Mouse (Mus musculus) MEL (cell line): ENCODE data around the gene 2310003L06Rik. TPM values are rescaled to one million over a fixed set of nuclear protein-coding genes. Genes with fewer than 3 reads are reported as not detected.

ENCODE experiments used
- DNase-seq: peaks from one replicate; pipeline ENCODE4 v3.0.0; 2011; ENCODE audit warnings: low read depth, low spot score
- H3K27ac ChIP-seq: 2 replicates; pipeline ENCODE4 v1.5.1; 2012; ENCODE audit warnings: low read depth, mild to moderate bottlenecking, control low read depth, low read length, moderate library complexity; ENCODE audit not compliant: control insufficient read depth
- H3K27me3 ChIP-seq, 2 experiments: fragments of 150-350 bp in 1 of 2; sonication (generic) in 1 of 2; 2 replicates each; pipeline ENCODE4 v1.6.1; 2012; ENCODE audit warnings: low read length in 2 of 2, mild to moderate bottlenecking in 2 of 2, improper control_type of control experiment in 1 of 2, moderate library complexity in 1 of 2; ENCODE audit not compliant: insufficient read depth in 2 of 2, control insufficient read depth in 1 of 2
- H3K36me3 ChIP-seq, 2 experiments: 2 replicates each; pipeline ENCODE4 v1.6.1; 2012 to 2014; ENCODE audit warnings: low read length in 2 of 2, improper control_type of control experiment in 1 of 2, inconsistent platforms in 1 of 2, mild to moderate bottlenecking in 1 of 2; ENCODE audit not compliant: insufficient read depth in 2 of 2, control insufficient read depth in 1 of 2
- H3K4me1 ChIP-seq, 2 experiments: fragments of 150-350 bp in 1 of 2; sonication (generic) in 1 of 2; 2 replicates each; pipeline ENCODE4 v1.6.1; 2012; ENCODE audit warnings: low read length in 2 of 2, improper control_type of control experiment in 1 of 2, mild to moderate bottlenecking in 1 of 2; ENCODE audit not compliant: insufficient read depth in 2 of 2, control insufficient read depth in 1 of 2
- H3K4me3 ChIP-seq, 2 experiments: fragments of 150-350 bp in 1 of 2; sonication (generic) in 1 of 2; 2 replicates each; pipeline ENCODE4 v1.5.1; 2012; ENCODE audit warnings: low read depth in 2 of 2, low read length in 2 of 2, mild to moderate bottlenecking in 2 of 2, moderate library complexity in 2 of 2, control low read depth in 1 of 2, improper control_type of control experiment in 1 of 2; ENCODE audit not compliant: control insufficient read depth in 1 of 2, insufficient read depth in 1 of 2
- H3K79me2 ChIP-seq: 2 replicates; pipeline ENCODE4 v1.6.1; 2012; ENCODE audit warnings: mild to moderate bottlenecking, low read length, moderate library complexity; ENCODE audit not compliant: control insufficient read depth, poor library complexity, insufficient read depth
- H3K9ac ChIP-seq: 2 replicates; pipeline ENCODE4 v1.6.1; 2012; ENCODE audit warnings: low read depth, mild to moderate bottlenecking, control low read depth, low read length, moderate library complexity; ENCODE audit not compliant: control insufficient read depth, poor library complexity, severe bottlenecking
- H3K9me3 ChIP-seq: fragments of 150-350 bp; sonication (generic); replicated peaks from 2 replicates; pipeline ENCODE4 v1.6.1; 2012; ENCODE audit warnings: mild to moderate bottlenecking, low read length, improper control_type of control experiment, moderate library complexity; ENCODE audit not compliant: insufficient read depth
- BHLHE40 ChIP-seq: IDR thresholded peaks from 2 replicates; pipeline ENCODE4 v1.6.1; 2012; ENCODE audit warnings: low read depth, mild to moderate bottlenecking, inconsistent platforms, low read length, improper control_type of control experiment, borderline replicate concordance
- CHD2 ChIP-seq: IDR thresholded peaks from 2 replicates; pipeline ENCODE4 v1.6.1; 2011; ENCODE audit warnings: low read length, improper control_type of control experiment
- E2F4 ChIP-seq: IDR thresholded peaks from 2 replicates; pipeline ENCODE4 v1.6.1; 2011; ENCODE audit warnings: low read depth, low read length, improper control_type of control experiment, borderline replicate concordance
- ELF1 ChIP-seq: IDR thresholded peaks from 2 replicates; pipeline ENCODE4 v1.6.1; 2014; ENCODE audit warnings: low read depth, mild to moderate bottlenecking, inconsistent platforms, low read length, improper control_type of control experiment, moderate library complexity
- GABPA ChIP-seq: IDR thresholded peaks from 2 replicates; pipeline ENCODE4 v1.6.1; 2012; ENCODE audit warnings: low read depth, mild to moderate bottlenecking, inconsistent platforms, low read length, improper control_type of control experiment, moderate library complexity
- GATA1 ChIP-seq: IDR thresholded peaks from 2 replicates; pipeline ENCODE4 v1.6.1; 2011; ENCODE audit warnings: low read depth, low read length, improper control_type of control experiment
- HCFC1 ChIP-seq: IDR thresholded peaks from 2 replicates; pipeline ENCODE4 v1.6.1; 2012; ENCODE audit warnings: low read depth, mild to moderate bottlenecking, inconsistent platforms, low read length, improper control_type of control experiment, moderate library complexity
- JUND ChIP-seq: IDR thresholded peaks from 2 replicates; pipeline ENCODE4 v1.6.1; 2011; ENCODE audit warnings: low read depth, mild to moderate bottlenecking, improper control_type of control experiment, low read length
- MAFK ChIP-seq: IDR thresholded peaks from 2 replicates; pipeline ENCODE4 v1.6.1; 2011; ENCODE audit warnings: low read depth, mild to moderate bottlenecking, low read length, improper control_type of control experiment, borderline replicate concordance
- MAX ChIP-seq: IDR thresholded peaks from 2 replicates; pipeline ENCODE4 v1.6.1; 2011; ENCODE audit warnings: low read length, improper control_type of control experiment
- MAZ ChIP-seq: IDR thresholded peaks from 2 replicates; pipeline ENCODE4 v1.6.1; 2012; ENCODE audit warnings: low read depth, mild to moderate bottlenecking, inconsistent platforms, low read length, improper control_type of control experiment
- MEF2A ChIP-seq: IDR thresholded peaks from 2 replicates; pipeline ENCODE4 v1.6.1; 2014; ENCODE audit warnings: low read depth, mild to moderate bottlenecking, inconsistent platforms, low read length, improper control_type of control experiment; ENCODE audit not compliant: poor library complexity, insufficient replicate concordance, severe bottlenecking; ENCODE audit errors: extremely low read depth
- MXI1 ChIP-seq: IDR thresholded peaks from 2 replicates; pipeline ENCODE4 v1.6.1; 2011; ENCODE audit warnings: mild to moderate bottlenecking, low read depth, low read length, improper control_type of control experiment
- MYB ChIP-seq: IDR thresholded peaks from 2 replicates; pipeline ENCODE4 v1.6.1; 2011; ENCODE audit warnings: mild to moderate bottlenecking, low read depth, low read length, improper control_type of control experiment
- MYC ChIP-seq: IDR thresholded peaks from 2 replicates; pipeline ENCODE4 v1.6.1; 2011; ENCODE audit warnings: low read depth, mild to moderate bottlenecking, low read length, improper control_type of control experiment, moderate library complexity
- POLR2A ChIP-seq, 2 experiments: IDR thresholded peaks; 2 replicates each; pipeline ENCODE4 v1.6.1; 2011 to 2012; ENCODE audit warnings: low read length in 2 of 2, mild to moderate bottlenecking in 2 of 2, control low read depth in 1 of 2, improper control_type of control experiment in 1 of 2, low read depth in 1 of 2, moderate library complexity in 1 of 2; ENCODE audit not compliant: control insufficient read depth in 1 of 2, insufficient read depth in 1 of 2, poor library complexity in 1 of 2
- POLR2AphosphoS5 ChIP-seq: IDR thresholded peaks from 2 replicates; pipeline ENCODE4 v1.6.1; 2012; ENCODE audit warnings: low read depth, borderline replicate concordance, mild to moderate bottlenecking, inconsistent platforms, low read length, moderate library complexity, mixed read lengths
- RCOR1 ChIP-seq: IDR thresholded peaks from 2 replicates; pipeline ENCODE4 v1.6.1; 2012; ENCODE audit warnings: low read depth, mild to moderate bottlenecking, inconsistent platforms, low read length, improper control_type of control experiment
- SIN3A ChIP-seq: IDR thresholded peaks from 2 replicates; pipeline ENCODE4 v1.6.1; 2012; ENCODE audit warnings: low read length, improper control_type of control experiment, inconsistent platforms
- SMC3 ChIP-seq: IDR thresholded peaks from 2 replicates; pipeline ENCODE4 v1.6.1; 2011; ENCODE audit warnings: low read depth, low read length, improper control_type of control experiment
- TCF12 ChIP-seq: IDR thresholded peaks from 2 replicates; pipeline ENCODE4 v1.6.1; 2014; ENCODE audit warnings: low read depth, mild to moderate bottlenecking, inconsistent platforms, low read length, improper control_type of control experiment, moderate library complexity
- UBTF ChIP-seq: IDR thresholded peaks from 2 replicates; pipeline ENCODE4 v1.6.1; 2012; ENCODE audit warnings: low read depth, mild to moderate bottlenecking, inconsistent platforms, low read length, improper control_type of control experiment, moderate library complexity, borderline replicate concordance; ENCODE audit not compliant: insufficient read depth
- USF1 ChIP-seq: IDR thresholded peaks from 2 replicates; pipeline ENCODE4 v1.6.1; 2014; ENCODE audit warnings: low read depth, mild to moderate bottlenecking, inconsistent platforms, low read length, improper control_type of control experiment, moderate library complexity
- USF2 ChIP-seq, 2 experiments: IDR thresholded peaks; 2 replicates each; pipeline ENCODE4 v1.6.1; 2011 to 2012; ENCODE audit warnings: improper control_type of control experiment in 2 of 2, low read length in 2 of 2, borderline replicate concordance in 1 of 2, inconsistent platforms in 1 of 2, low read depth in 1 of 2, mild to moderate bottlenecking in 1 of 2; ENCODE audit not compliant: insufficient read depth in 1 of 2
- ZC3H11A ChIP-seq: IDR thresholded peaks from 2 replicates; pipeline ENCODE4 v1.6.1; 2012; ENCODE audit warnings: low read depth, mild to moderate bottlenecking, inconsistent platforms, low read length, improper control_type of control experiment
- polyA plus RNA-seq, 2 experiments: library from polyadenylated mRNA; stranded (reverse) in 1 of 2; unstranded in 1 of 2; fragments of >175 nt in 1 of 2; fragments of >200 nt in 1 of 2; gene quantifications; 2 replicates each; pipeline versions ENCODE4 v1.2.1 to v1.2.4; 2012; ENCODE audit warnings: low replicate concordance in 2 of 2, low read depth in 1 of 2; ENCODE audit not compliant: insufficient read length in 2 of 2, insufficient read depth in 1 of 2, missing spikeins in 1 of 2
- total RNA-seq: library from RNA; depleted of rRNA; stranded (reverse); fragments of 300-350 nt; gene quantifications from 2 replicates; pipeline ENCODE4 v1.2.3, GENCODE M21; 2012

The 2310003L06Rik gene
- total and polyA plus RNA-seq, 3 experiments: not detected

GRCm38 (mm10) chr5:87979139-87979538, 9.9 kb downstream of the 2310003L06Rik start, which contains the start of gene Cabs1:
Gene Cabs1 (plus strand): TSS chr5:87979439.
- Histone ChIP-seq H3K9ac (no peak within 1 kb of the TSS), H3K4me3 (no peak within 1 kb of the TSS), H3K27me3 (no peaks in the 10 kb centered on the region), H3K79me2 (no peaks in the 10 kb centered on the region), H3K4me1 (no peaks in the 10 kb centered on the region), H3K27ac (no peak within 1 kb of the TSS), H3K36me3 (no peaks in the 10 kb centered on the region), H3K9me3 (no peaks in the 10 kb centered on the region)
- DNase-seq: no peak
- TF ChIP-seq POLR2A (IDR thresholded peaks at IDR 0.05; ENCODE audit: control insufficient read depth in 1 of 2, insufficient read depth in 1 of 2, low read depth in 1 of 2, low read length in 2 of 2, poor library complexity in 1 of 2) (no peak), GABPA (no peak), POLR2AphosphoS5 (no peak), JUND (no peak), USF1 (no peak), GATA1 (no peak), SIN3A (no peak), BHLHE40 (no peak), MYB (no peak), RCOR1 (no peak), ZC3H11A (no peak), UBTF (no peak)

- Histone ChIP-seq H3K4me3 (no peak overlapping the region), H3K79me2 (no peaks in the 10 kb centered on the region), H3K4me1 (no peaks in the 10 kb centered on the region), H3K27me3 (no peaks in the 10 kb centered on the region), H3K36me3 (no peaks in the 10 kb centered on the region), H3K9ac (no peak overlapping the region), H3K9me3 (no peaks in the 10 kb centered on the region), H3K27ac (no peak overlapping the region)
- peak; percentile 3 for DNase-seq
- no peak for TF ChIP-seq CHD2
- TF ChIP-seq MEF2A: no peak
- TF ChIP-seq MAZ: no peak
- no peak for TF ChIP-seq MXI1
- TF ChIP-seq MYC: no peak
- TF ChIP-seq MYB: no peak
- TF ChIP-seq UBTF: no peak
- no peak for TF ChIP-seq MAFK
- TF ChIP-seq SMC3: no peak
- no peak for TF ChIP-seq POLR2A (IDR thresholded peaks at IDR 0.05; ENCODE audit: control insufficient read depth in 1 of 2, insufficient read depth in 1 of 2, low read depth in 1 of 2, low read length in 2 of 2, poor library complexity in 1 of 2)
- TF ChIP-seq ZC3H11A: no peak
- TF ChIP-seq MAX: no peak
- TF ChIP-seq RCOR1: no peak
- no peak for TF ChIP-seq HCFC1
- no peak for TF ChIP-seq TCF12
- no peak for TF ChIP-seq ELF1
- TF ChIP-seq BHLHE40: no peak
- TF ChIP-seq USF2 (IDR thresholded peaks at IDR 0.05; ENCODE audit: borderline replicate concordance in 1 of 2, insufficient read depth in 1 of 2, low read depth in 1 of 2, low read length in 2 of 2): no peak
- TF ChIP-seq E2F4: no peak
- TF ChIP-seq POLR2AphosphoS5: no peak
- TF ChIP-seq, all 39 proteins: peak for 0
These were observed 13.4 kb downstream of the 2310003L06Rik start for GRCm38 (mm10) chr5:87982468-87983214.
